Mouse (Mus musculus) liver, embryonic 14.5 days (tissue): Measurements from ENCODE around the gene Bcor.

Experiments
- CTCF ChIP-seq: IDR thresholded peaks from 2 replicates; pipeline ENCODE4 v1.5.1; 2016; ENCODE audit warnings: antibody characterized with exemption, low read depth, control low read depth
- EP300 ChIP-seq: IDR thresholded peaks from 2 replicates; pipeline ENCODE4 v1.6.1; 2016; ENCODE audit warnings: antibody characterized with exemption, low read depth

GRCm38 (mm10) chrX:12122594-12123331 lies 37.4 kb downstream of the Bcor start:
- TF ChIP-seq CTCF = no peak
- TF ChIP-seq EP300 = no peak
